Mouse (Mus musculus) brain, embryonic 14.5 days (tissue): ENCODE data around the gene Castor1. TPM values are rescaled to one million over a fixed set of nuclear protein-coding genes. Genes with fewer than 3 reads are reported as not detected.
A peak's percentile ranks its signal among the peaks of the same experiment; 100 is the strongest.

Experiments used
- DNase-seq: peaks from one replicate; pipeline ENCODE4 v3.0.0-alpha.2; 2011; ENCODE audit warnings: low read depth
- CTCF ChIP-seq: fragments of 200-500 bp; IDR thresholded peaks from 2 replicates; pipeline ENCODE4 v1.5.1; 2012; ENCODE audit warnings: inconsistent platforms, mild to moderate bottlenecking, moderate library complexity, borderline replicate concordance; ENCODE audit not compliant: insufficient read depth, insufficient read length; ENCODE audit errors: extremely low read depth
- POLR2A ChIP-seq: fragments of 200-500 bp; IDR thresholded peaks from 2 replicates; pipeline ENCODE4 v1.6.1; 2012; ENCODE audit warnings: mild to moderate bottlenecking, inconsistent platforms, borderline replicate concordance; ENCODE audit not compliant: poor library complexity, insufficient read depth, insufficient read length, severe bottlenecking; ENCODE audit errors: extremely low read depth
- polyA plus RNA-seq: library from polyadenylated mRNA; depleted of rRNA; stranded (reverse); fragments of >200 nt; gene quantifications from 2 replicates; pipeline ENCODE4 v1.2.3, GENCODE M21; 2012

Gene Castor1
- polyA plus RNA-seq, 1 experiment = 2.7 TPM

DNA sequence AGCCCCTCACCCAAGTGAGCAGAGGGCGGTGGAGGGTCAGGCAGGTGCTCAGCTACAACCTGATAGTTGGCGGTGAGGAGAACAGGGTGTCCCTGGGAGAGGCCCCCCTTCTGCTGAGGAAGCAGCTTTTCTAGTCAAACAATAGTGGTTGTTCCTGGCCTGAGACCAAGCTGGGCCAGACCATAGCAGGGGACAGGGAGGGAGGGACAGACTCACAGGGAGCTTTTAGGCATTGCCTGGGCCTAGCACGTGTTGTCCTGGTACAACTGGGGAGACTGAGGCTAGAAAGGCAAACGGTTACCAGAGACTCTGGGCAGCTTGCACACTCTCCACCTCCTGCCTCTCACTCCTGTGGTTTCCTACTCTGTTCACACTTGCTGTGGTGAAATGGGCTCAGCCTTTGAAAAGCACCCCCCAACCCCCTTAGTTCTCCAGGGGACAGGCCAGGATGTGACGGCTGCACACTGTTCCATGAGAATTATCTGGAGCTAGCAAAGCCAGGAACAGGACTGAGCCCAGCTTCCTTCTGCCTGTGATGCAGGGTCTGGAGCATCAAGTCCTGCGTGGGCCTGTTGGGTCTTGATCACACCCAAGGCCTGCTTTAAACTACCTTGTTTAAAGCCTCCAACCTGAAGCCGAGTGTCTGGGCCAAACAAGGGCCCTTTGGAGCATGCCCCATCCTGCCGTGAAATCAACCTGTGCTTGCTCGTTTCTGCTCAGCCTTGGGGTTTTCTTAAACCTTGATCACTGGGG, 1.6 kb upstream of the Castor1 start:
- no peak for DNase-seq
- no peak for TF ChIP-seq CTCF
- TF ChIP-seq POLR2A = no peak

DNA sequence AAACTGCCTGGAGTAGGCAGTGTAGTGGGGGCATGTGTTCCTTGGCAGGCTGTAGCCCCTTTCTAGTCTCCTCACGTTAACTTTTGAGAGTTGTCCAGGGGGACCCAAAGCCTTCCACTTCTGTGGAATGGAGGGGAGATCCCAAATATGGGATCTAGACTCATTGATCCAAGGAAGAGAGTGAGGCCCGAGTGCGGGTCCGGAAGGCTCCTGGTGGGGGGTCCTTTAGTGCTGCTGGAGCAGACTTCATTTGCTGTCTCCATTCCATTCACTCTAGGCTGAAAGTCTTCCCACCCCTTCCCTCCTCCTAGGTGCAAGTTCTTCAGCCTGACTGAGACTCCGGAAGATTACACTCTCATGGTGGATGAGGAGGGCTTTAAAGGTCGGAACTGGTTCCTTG, 612 bp downstream of the Castor1 start:
- TF ChIP-seq POLR2A = no peak
- no peak for TF ChIP-seq CTCF
- DNase-seq = no peak

DNA sequence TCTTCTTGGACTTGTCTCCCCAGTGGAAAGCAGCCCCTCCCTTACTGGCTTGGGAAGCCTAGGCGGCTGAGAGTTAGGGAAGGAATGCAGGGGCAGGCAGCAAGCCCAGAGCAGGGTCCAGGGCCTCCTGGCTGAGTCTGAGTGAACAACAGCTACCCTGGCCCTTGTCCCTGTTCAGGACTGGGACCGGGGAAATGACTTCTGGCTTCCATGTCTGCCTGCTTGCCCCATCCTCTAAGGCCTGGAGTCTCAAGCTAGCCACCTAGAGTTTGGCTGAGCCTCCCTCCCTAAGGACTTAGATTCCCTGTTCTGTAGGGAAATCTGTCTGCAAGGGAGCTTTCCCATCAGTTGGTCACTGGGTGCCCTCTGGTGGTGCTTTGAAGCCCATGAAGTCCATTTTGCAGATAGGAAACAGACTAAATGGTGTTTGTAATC, 1.3 kb downstream of the Castor1 start:
- TF ChIP-seq POLR2A (no peak), CTCF (peak; percentile 71; the same call in 1 of the 2 replicates)
- peak; percentile 86 for DNase-seq

DNA sequence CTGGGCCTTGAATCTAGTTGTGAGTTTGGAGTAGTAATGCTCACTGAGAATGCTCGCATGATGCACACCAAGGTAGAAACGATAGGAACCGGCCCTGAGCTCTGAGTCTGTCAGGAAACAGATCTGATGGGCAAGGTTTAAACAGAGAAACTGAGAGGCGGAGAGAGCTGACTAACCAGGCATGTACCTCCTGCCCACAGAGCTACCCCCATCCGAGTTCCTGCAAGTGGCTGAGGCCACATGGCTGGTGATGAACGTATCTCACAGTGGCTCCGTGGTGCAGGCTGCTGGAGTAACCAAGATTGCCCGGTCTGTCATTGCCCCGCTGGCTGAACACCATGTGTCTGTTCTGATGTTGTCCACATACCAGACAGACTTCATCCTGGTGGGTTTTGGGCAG, 1.9 kb downstream of the Castor1 start:
- TF ChIP-seq CTCF (no peak), POLR2A (no peak)
- no peak for DNase-seq

DNA sequence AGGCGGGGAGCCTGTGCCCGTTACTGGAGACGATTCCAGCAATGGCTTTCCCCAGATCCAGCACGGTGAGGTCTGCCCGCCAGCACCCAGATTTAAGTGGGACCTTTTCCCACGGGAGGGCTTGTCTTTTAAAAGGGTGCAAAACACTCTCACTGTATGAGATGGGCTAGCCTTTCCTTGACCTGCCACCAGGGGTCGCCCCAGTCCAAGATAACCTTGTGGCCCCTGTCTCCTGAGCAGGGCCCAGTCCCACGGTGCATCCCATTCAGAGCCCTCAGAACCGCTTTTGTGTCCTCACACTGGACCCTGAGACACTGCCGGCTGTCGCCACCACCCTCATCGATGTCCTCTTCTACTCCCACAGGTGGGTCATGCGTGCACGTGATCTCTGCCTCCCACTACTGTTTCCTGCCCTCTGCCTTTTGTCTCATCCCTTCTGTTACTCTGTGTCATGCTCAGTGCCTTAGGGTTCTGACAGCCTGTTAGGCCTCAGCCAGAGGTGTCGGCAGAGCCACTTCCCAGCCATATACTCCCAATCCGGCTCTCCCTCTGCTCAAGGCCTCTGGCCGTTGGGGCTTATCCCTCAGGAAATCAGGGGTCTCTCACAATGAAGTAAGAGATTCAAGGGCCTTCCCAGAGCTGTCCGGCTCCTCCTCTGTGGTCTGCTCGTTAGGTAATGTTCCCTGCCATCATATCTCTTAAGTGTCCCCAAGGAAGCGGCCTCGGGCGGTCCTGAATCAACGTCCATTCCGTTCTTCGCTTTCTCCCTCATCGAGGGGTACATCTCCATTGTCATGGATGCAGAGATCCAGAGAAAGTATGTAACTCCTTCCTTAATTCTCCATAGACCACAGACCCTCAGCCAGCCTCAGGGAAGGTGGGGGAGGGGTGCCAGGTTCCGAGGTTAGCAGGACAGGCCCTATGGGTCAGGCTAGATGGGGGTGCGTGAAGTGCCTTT, 2.7 kb downstream of the Castor1 start:
- peak; percentile 42 for DNase-seq
- peak; percentile 80 for TF ChIP-seq CTCF
- TF ChIP-seq POLR2A = no peak

DNA sequence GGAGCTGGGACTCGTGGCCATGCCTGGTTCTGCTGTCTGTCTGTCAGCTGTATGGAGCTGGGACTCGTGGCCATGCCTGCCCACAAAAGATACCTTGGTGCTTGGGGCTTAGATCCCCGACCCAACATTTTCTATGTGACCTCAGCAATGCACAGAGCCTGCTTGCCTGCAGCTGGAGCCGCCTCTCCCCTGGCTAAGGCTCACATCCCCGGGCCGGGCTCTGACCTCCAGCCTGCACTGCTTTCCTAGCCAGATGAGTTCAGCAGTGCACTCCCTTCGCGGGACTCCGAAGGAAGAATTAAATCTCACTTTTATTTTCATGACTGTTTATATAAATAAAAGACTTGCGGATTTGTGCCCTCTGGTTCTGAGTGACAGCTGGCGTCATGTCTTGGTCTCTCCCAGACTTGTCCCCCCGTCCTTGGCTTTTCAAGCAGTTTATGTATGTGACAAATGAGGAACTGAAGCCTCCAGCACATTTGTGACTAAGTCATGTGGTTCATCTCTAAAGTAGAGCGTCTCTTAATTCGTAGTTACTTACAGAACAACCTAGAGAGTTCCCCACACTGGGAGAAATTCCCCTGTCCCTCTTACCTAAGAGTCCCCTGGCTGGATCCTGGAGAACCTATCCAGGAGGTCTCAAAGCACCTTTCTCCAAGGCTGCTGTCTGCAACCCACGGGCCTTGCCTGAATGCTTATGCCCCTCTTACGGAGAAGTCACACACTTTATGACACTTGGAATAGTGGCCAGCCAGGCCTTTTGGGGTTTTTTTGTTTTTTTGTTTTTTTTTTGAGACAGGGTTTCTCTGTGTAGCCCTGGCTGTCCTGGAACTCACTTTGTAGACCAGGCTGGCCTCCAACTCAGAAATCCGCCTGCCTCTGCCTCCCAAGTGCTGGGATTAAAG, 4.3 kb downstream of the Castor1 start:
- no peak for DNase-seq
- TF ChIP-seq POLR2A (no peak), CTCF (no peak)

DNA sequence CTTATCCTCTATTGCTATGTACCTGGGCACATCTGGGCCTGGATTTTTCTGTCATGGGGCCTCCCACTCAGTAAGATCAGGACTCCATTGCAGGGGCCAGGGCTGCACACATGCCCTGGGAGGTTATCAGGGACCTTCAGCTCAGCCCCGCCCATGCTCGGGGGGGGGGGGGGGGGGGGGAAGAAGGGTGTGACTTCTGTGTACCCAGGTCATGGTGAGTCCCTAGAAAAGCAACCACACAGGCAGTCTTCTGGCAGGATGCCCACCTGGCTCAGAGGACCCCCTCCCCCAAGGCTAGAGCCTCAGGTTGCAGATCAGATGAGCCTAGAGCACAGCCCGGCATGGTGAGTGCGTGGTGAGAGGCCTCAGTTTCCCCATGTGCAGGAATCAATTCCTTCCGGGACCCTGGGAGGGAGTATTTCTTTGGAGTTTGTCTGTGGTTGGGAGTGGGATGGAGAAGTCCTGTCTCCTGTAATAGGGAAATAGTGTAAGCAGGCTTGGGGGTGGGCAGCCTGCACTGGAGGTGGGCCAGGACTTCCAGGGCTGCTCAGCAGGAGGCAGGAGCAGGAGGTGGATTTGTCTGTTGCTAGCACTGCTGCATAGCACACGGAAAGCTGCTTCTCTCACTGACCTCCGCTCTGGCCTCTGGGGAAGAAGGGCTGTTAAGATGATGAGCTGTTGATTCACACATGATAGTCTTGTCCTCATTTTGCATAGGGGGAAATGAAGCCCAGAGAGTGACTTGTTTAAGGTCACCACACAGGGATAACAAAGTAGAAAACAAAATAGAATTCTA, 5.6 kb downstream of the Castor1 start:
- TF ChIP-seq CTCF (no peak), POLR2A (no peak)

DNA sequence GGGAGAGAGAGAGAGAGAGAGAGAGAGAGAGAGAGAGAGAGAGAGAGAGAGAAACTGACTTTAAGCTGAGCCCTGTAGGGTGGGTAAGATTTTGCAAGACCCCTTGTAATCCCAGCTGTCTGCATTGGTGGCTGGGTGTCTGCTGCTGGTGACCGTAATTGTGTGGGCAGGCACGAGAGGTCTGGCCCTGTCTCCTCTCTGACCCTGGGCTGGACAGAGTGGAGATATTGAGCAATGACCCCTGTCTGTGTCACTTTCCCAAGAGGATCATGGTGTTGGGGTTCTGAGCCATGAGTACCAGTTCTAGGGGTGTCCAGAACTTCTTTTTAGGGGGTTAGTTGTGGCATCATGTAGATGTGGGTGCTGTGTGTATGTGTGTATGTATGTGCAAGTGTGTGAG, 6.2 kb downstream of the Castor1 start:
- TF ChIP-seq CTCF = no peak
- TF ChIP-seq POLR2A = no peak
- DNase-seq = no peak

More for the DNA sequence above, 5.6 kb downstream of the Castor1 start:
- DNase-seq = no peak

DNA sequence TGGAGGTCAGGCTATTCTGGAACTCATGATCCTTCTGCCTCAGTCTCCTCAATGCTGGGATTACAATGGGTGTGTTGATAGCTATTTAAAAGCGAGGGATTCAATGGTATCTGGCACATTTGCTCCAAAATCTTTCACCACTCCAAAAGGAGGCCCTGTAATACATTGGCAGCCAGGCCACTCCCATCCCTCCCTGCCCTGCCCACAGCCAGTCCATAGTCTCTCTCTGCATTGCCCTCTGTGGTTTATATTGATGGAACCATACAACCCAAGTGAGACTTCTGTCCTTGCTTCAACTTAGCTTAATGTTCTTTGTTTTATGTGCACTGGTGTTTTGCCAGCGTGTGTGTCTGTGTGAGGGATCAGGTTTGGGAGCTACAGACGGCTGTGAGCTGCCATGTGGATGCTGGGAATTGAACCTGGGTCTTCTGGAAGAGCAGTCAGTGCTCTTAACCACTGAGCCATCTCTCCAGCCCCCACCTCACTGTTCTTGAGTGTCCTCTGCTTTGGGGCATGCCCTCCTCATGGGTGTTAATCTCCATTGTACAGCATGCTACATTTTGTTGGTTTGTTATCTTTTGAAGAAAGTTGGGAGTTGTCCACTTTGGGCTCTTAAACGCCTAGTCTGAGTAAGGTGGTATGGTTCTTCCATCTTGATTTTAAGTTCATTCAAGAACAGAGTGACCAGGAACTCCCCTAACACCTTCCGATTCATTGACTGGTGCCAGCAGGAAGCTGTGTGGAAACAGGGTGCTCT, 8.7 kb downstream of the Castor1 start:
- no peak for DNase-seq

More for the DNA sequence above, 8.7 kb downstream of the Castor1 start:
- no peak for TF ChIP-seq POLR2A
- TF ChIP-seq CTCF = no peak
